Mouse (Mus musculus) spleen, adult 2 months (tissue): ENCODE measurements around the gene Ost4.

Source experiments
- CTCF ChIP-seq: fragments of 200-500 bp; IDR thresholded peaks from 2 replicates; pipeline ENCODE4 v1.5.1; 2011; ENCODE audit warnings: mild to moderate bottlenecking, inconsistent platforms; ENCODE audit not compliant: insufficient read depth, insufficient read length, insufficient replicate concordance; ENCODE audit errors: extremely low read depth
- POLR2A ChIP-seq: fragments of 200-500 bp; IDR thresholded peaks from 2 replicates; pipeline ENCODE4 v1.6.1; 2011; ENCODE audit warnings: low read depth, low read length, inconsistent platforms

DNA sequence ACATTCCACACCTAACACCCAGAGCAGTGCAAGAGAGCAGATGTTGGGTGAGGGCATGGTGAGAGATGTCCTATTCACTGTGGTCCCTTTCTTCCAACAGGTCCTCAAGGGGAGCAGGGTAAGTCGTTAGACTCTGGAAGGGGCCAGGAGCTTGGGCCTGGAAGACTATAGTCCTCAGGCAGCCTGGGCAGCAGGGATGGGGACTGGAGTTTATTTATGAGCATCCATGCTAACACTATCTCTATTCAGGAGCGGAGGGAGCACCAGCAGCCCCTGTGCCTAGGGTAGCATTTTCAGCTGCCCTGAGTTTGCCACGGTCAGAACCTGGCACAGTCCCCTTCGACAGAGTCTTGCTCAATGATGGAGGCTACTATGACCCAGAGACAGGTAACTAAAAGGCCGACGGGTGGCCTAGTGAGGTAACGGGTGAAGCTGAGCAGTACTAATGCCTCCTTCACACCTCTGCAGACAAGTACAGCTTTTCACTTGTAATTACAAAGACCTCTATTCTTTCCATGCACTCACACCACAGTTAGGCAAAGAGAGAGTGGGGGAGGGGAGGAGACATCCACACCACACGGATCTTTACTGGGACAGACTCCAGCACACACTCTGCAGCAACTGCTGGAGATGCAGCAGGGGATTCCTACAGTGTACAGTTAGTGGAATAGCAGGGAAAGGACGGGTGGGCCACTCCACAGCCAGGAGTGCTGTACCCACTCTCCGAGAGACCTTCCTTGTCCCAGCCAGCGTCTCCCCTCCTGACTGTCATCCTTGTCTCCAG is 12.4 kb upstream of the Ost4 start:
- no peak for TF ChIP-seq POLR2A
- no peak for TF ChIP-seq CTCF
